Mouse (Mus musculus): ENCODE results near the gene Six3.

Gene Six3

DNA sequence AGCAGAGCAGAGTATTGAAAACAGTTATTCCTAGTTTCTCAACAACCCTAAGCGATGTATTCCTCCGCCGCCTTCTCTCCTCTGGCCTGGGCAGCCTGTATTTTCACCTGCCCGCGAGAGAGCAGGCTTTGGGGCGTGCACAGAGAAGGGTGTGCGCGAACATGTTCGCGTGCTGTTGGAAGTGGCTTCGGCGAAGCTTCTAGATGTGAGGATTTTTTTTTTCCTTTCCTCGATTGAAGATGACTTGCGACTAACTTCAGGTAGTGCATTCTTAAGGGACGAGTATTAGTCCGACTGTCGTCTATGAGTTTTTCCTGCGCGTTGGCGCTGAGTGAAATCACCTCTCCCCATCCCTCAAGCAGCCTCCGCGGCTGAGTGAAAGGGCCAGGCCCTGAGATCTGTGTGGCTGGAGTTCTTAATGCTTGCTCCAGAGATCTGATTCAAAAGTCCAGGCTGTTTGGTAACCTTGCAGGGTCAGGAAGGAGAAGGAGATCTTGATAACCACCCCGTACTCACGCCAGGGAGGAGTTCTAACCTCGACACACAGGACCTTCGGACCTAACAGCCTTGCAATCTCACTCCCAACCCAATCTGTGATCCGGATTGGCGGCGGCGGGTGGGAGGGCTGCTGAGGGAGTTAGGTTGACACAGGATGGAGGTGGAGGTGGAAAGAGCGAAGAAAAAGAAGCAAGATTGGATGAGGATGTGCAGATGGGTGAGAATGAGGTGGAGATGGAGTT, 712 bp upstream of the Six3 start:
- no peak for DNase-seq (ENCODE audit: low spot score in 2 of 2)

- no peak for DNase-seq (ENCODE audit: low spot score in 2 of 2)
Observed at GRCm38 (mm10) chr17:85614011-85614721, 758 bp downstream of the Six3 start.

DNA sequence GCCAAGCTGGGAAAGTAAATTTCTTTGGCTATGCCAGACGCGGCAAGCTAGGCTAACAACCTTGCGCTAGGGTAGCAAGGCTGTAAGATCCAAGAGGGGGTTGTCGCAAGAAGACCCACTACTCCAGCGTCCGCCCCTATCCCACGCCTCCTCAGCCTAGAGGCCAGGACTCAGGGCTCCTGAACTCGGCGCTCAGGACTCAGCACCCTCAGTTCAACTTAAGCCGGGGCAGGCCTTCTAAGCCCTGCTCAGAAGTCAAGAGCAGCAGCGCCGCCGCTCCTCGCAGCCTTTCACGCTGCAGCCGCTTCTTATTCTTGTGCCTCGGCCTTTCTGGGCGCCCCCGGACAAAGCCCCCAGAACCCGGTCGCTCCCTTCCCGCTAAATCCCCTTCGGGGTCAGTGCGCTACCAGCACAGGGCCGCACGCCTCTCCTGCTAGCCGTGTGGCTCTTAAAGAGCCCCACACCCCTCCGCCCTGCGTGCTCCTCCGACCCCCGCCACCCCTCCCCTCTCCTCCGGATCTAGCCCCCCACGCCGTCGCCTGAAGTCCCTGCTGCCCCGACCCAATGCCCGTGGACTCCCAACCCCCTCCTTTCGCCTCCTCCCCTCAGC, 1.4 kb downstream of the Six3 start:
- DNase-seq (ENCODE audit: low spot score in 2 of 2): no peak

GRCm38 (mm10) chr17:85615586-85615985, 2.2 kb downstream of the Six3 start:
- DNase-seq (ENCODE audit: low spot score in 2 of 2): no peak

DNA sequence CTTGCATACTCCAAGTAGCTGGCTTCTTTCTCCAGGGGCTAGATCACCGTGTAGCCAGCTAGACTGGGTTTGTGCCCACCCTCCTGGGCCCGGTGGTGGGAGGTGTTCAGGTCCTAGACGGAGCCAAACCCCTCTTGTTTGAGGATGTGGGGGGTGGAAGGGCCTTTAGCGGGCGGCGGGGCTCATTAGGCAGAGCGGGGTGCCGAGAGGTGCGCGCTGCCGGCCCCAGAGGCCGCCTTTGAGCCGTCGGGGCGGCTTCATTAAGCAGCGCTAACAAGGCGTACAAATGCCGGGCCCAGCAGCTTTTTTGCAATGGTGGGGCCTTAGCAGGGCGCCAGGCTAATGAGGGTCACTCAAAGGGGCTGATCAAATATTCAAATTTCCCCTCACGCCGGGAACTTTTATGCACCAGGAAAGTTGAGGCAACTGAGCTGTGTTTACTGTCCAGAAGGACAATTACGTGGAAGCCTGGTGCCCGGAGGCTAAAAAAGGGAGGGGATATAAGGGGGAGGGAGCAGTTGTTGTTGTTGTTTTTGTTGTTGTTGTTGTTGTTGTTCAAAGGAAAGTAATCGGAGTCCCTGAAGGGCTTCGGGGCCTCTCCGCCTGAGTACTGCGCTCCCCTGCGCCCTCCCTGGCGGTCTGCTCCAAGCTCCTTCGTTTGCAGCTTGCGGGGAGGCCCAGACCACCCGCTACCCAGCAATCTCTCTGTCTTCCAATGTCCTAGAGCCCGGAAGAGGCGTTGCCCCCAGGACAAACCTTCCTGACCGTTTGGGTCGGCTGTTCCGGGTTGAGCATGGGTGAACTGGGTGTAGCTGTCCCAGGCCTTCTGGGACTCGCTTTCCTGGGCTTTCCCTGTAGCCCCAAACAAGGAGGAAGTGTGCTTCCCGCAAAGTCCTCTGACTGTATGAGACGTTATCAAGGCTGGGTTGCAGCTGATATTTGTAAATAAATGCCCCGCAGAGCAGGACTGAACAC, 3.4 kb downstream of the Six3 start:
- no peak for DNase-seq (ENCODE audit: low spot score in 2 of 2)

- DNase-seq (ENCODE audit: low spot score in 2 of 2): no peak
Observed at GRCm38 (mm10) chr17:85617566-85618358, 4.4 kb downstream of the Six3 start.

DNA sequence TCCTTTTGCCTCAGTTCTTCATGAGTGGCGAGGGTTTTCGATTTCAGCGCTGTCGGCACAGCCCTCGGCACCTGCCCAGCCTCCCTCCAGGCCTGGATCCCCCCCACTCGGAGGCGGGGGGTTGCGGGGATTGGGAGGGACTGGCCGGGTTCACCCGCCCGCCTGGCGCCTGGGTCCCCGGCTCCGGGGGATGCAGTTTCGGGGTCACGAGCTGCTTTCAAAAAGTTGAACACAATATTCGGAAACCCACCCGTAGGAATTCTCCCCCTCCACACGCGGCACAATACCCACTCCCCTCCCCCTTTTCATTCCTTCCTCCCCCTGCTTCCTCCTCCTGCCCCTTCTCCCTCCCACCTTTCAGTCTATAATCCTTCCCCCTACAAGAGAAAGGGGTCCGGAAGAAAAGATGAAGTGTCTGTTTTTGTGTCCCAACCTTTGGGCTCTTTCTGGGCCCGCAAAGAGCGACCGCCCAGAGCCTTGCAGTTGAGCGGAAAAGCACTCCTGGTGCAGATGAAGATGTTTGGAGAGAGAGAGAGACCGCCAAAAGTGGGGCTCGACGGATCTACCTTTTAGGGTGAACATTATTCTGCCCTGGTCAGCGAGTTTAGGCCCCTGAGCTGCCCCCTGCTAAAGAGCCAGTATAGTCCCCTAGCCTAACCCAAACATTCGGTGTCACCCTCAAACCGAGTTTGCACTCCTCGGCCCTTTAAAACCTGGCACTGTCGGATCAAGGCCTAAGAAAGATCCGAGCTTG, 5.1 kb downstream of the Six3 start:
- DNase-seq (ENCODE audit: low spot score in 2 of 2): no peak

DNA sequence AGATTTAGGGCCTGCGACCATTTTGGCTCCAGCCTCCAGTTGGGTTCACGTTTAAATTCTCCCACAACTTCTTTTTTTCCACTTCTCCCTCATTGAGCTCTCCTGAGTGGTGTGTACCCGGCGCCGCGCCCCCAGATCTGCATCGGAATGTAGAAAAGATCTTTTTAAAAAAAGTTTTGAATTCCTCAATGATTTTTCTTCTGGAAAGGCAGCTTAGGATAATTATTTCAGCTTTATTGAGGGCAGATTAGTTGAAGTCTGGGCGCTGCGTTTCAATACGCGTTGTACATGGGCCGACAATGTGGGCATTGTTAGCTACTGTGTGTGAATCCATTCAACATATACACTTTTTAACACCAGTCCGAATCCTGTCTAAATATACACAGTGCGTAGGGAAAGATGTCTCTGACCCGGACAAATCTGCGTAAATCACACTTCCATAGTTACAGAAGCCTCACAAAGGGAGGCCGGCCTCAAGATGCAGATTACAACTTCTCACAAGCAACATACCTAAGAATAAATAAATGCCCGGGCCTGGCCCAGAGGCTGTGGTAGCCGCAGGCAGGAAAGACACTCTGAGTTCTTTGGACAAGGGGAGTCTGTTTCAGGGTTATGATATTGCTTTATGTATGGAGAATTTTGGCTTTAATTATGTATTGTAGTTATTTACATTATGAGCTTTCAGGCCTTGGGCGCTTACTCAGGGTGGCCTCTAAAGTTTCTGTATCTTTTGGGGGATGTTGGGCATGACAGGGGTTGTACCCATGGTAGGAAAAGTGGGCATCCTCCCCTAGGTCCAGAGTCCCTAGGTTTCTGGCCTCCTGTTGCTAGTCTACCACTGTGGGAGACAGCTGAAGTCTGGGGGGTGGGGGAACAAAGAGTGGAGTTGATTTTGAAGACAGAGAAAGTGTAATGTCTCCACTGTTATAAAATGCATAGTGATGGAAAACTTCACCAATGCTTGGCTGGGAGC, 6.0 kb downstream of the Six3 start:
- DNase-seq (ENCODE audit: low spot score in 2 of 2): no peak

DNA sequence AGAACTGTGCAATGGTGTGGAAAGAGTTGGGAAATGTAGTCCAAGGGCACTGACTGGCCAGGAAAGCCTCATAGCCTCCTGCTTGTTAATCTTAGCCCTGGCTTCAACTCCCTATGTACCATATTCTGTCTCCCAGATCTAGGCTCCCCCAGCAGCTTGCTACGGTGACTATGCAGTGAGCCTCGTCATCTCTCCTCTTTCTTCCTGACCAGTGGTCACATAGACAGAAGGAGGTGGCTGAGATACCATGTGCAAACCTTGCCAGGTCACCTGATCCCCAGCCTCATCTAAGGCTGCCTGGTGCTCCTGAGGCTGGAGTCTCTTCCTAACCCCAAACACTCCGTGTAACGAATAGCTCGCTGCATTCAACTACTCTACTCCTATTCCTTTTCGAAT, 6.7 kb downstream of the Six3 start:
- DNase-seq (ENCODE audit: low spot score in 2 of 2): no peak

GRCm38 (mm10) chr17:85620680-85621504, 7.5 kb downstream of the Six3 start:
- DNase-seq (ENCODE audit: low spot score in 2 of 2): no peak

DNA sequence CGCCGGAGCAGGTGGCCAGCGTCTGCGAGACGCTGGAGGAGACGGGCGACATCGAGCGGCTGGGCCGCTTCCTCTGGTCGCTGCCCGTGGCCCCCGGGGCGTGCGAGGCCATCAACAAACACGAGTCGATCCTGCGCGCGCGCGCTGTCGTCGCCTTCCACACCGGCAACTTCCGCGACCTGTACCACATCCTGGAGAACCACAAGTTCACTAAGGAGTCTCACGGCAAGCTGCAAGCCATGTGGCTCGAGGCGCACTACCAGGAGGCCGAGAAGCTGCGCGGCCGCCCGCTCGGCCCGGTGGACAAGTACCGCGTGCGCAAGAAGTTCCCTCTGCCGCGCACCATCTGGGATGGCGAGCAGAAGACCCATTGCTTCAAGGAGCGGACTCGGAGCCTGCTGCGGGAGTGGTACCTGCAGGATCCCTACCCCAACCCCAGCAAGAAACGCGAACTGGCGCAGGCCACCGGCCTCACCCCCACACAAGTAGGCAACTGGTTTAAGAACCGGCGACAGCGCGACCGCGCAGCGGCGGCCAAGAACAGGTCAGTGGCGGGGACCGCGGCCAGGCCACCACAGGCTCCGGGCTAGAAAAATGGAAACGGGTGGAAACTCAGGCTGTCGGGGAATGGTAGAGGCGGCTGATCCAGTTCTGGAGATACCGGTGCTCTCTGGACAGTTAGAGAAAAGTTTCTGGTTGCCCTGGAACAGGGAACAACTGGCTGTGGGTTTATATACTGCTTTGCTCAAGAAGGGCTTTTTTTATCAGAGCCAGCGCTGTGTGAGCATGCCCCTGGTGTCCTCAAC, 8.3 kb downstream of the Six3 start:
- DNase-seq (ENCODE audit: low spot score in 2 of 2): no peak

DNA sequence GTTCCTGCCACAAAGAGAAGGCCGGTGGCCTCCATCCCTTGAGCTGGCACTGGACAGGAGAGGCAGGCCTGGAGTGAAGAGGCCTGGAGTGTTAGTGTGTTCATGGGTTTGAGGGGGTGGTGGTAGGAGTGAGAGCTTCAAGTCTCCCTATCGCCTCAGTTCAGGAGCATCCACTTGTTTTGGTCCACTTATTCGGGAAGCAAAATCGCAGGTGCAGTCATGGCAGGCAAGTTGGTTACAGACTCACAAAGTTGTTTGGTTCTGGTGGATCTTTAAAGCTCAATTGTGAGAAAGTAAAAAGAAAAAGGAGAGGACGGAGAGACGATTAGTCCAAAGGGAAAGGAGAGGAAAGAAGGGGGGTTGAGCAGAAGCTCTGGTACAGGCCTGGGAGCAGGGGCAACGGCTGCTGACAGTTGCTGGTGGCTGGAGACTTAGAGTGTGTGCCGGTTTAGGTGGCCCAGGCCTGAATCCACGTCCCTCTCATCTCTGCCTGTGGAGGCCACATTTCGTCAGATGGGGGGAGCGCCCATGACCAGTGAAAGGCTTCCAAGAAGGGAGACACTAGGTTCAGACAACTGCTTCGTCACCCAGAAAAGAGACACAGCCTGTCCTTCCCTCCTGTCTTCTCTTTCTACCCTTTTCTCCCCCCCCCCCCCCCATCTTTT, 9.2 kb downstream of the Six3 start:
- no peak for DNase-seq (ENCODE audit: low spot score in 2 of 2)

DNA sequence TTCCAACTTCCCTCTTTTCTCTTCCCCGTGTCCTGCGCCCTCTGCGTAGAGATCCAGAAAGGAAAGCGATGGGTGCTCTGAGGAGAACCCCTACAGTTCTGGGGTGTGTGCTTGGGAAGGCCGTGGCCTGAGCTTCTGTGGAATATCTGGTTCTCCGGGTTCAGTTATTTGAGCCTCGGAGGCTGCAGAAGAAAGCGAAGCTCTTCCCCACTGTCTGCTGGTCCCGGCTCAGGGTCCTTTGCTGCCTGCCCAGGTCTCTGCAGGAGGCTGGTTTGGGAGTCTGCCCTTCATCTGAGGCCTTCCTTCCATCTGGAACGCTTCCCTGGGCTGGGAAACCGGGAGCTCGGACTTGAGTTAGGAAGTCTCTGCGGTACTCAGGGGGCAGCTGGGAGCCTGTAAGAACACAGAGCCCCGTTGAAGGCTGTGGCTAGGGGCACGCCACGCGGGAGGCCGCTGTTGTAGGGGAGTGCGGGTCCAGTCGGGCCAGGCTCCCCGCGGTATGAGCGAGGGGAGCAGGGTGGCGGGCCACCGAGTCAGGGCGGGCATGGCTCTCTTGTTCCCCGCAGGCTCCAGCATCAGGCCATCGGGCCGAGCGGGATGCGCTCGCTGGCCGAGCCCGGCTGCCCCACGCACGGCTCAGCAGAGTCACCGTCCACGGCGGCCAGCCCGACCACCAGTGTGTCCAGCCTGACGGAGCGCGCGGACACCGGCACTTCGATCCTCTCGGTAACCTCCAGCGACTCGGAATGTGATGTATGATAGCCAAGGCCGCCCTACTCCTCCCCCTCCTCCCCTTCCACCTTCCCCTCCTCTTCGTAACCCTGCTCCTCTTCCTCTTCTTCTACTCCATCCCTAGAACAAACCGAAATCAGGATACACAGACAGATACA, 10.0 kb downstream of the Six3 start:
- no peak for DNase-seq (ENCODE audit: low spot score in 2 of 2)

DNA sequence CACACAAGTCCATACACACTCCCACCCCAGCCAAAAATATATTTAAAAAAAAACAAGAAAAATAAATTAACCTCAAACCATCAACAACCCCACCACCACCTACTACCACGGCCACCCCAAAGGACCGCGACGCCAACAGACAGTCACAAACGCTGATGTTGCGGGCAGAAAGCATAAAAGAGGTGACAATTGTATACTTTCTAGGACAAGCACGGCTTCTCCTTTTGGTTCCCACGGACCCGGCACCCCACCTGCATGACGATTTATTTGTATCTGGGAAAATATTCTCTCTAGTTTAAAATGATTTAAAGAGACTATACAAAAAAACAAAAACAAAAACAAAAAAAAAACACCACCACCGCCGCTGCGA, 10.6 kb downstream of the Six3 start:
- no peak for DNase-seq (ENCODE audit: low spot score in 2 of 2)

- DNase-seq (ENCODE audit: low spot score in 2 of 2): no peak
Observed at GRCm38 (mm10) chr17:85624981-85625940, 11.9 kb downstream of the Six3 start.

Data from frontal cortex, postnatal 14 days (tissue).